Mouse (Mus musculus) adrenal gland (tissue): ENCODE data around the gene Mcm10.

Source experiments
- intact Hi-C: fragments of 180-260 bp; cut with DNase I; formaldehyde crosslinking; loops from one replicate; pipeline ENCODE4 v1.15.1; 2025
- long read RNA-seq, 2 experiments: library from polyadenylated mRNA; unstranded; transcript quantifications; one replicate each; pipeline ENCODE4 v2.0.0; 2020; ENCODE audit warnings: borderline replicate concordance in 1 of 2; ENCODE audit not compliant: insufficient replicate concordance in 1 of 2

Mcm10 gene
- long read RNA-seq, experiment 1, result 0 reads
- long read RNA-seq, experiment 2, result 0 reads

DNA sequence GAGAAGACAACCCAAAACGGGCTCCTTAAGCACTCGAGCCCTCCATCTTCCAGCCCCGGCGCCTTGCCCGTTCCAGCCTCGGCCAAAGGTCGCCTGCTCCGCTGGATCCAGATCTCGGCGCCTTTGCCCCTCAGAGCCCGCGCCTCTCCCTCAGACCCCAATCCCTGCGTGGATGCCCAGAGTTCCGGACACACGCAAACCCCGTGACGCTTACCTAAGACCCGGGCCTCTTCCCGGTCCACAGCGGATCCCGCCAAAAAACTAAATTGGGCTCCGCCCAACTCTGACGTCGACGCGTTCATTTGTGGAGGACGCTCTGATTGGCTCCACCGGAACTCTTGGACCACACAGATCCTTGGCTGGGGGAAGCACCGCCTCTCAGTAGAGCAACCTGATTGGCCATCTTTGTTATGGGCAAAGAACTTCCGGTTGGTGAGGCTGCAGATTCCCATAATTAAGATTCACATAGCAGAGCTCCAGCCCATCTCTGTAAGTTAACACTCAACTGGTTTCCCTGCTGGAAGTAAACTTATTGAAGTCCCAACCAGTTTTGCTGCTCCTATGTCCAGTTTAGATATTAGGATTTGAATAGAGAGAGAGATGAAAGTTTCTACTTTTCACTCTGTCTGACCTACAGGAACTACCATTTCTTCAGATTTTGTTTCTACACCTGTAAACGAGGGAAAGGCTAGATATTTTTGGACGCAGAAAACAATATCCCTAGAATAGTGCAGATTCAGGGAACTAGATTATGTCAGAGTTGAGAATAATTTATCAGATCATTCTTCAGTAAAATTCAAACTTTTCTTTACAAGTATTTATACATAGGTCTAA lies at the start of gene Mcm10:
Gene Mcm10 (minus strand): TSS at position 301 of the 834 bp plus-strand sequence.
- intact Hi-C loops, result no loop called here

DNA sequence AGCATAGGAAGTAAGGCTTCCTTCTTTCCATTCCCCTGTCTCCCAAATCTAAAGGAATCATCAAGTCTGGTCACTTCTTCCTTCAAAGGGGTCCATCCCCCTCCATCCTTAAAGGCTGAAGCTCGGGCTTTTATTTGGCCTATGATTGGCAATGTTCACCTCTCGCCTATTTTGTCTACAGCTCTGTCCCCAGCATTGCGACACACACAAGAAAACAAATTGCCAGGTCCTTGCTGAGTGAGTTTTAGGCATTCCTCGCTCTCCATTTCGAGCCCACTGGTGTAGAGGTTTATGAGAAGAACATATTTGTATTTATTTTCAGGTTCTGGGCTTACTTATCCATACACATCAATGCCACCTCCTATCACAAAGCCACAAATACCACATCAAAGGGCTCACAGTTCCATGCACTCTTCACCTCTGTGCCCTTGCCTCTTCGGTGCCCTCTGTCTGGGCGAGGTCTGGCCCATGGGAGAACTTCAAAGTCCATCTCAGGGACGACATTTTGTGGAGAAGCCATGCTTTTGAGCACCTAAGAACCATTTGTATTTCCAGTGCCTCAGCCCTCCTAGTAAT lies 48.6 kb upstream of the Mcm10 start:
- intact Hi-C loops, result no loop called here

DNA sequence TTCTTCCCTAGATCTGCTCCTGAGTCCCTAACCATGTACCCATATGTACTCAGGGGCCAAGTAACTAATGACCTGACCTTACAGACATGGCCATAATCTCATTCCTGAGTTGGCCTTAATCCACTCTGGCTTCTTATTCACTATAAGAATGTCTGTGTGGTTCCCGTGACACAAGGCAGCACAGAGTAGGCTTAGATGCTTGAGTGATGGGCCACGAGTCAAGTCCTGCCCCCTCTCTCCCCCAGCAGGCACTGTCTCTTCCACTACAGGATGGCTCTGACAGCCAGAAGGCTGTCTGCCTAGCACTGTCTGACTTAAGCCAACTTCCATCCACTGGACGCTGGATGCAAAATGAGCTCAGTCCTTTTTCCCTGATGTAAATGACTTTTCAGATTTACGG lies 47.4 kb upstream of the Mcm10 start:
- intact Hi-C loops, result no loop called here

DNA sequence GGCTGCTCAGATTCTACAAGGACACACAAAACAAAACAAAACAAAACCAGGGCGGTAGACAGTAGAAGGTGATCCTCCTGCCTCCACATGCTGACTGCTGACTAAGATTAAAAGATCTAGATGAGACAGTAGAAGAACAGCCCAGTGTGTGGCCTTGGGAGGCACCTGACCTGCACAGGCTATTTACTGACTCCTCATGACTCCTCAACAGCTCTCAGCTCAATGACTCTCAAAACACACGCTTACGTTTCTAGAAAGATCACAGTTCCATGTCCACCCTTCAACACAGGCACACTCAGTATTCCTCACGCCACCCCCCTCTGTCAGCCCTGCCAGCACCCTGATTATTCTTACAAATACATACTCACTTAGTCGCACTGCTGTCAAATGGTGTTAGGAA lies 45.8 kb upstream of the Mcm10 start:
- intact Hi-C loops, result no loop called here

DNA sequence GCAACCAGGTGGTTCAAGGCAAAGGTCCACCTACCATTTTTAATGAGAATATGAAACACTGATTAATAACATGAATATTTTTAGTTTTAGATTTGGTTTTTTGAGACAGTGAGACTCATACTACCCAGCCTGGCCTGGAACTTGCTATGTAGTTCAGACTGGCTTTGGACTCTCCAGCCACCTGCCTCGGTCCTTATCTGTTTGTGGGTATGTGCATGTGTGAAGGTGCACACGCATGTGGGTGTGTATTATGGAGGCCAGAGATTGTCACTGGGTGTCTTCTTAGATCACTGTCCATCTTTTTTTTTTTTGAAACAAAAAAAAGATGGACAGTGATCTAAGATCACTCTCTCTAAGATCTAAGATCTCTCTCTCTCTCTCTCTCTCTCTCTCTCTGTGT lies 38.0 kb upstream of the Mcm10 start:
- intact Hi-C loops, result no loop called here

DNA sequence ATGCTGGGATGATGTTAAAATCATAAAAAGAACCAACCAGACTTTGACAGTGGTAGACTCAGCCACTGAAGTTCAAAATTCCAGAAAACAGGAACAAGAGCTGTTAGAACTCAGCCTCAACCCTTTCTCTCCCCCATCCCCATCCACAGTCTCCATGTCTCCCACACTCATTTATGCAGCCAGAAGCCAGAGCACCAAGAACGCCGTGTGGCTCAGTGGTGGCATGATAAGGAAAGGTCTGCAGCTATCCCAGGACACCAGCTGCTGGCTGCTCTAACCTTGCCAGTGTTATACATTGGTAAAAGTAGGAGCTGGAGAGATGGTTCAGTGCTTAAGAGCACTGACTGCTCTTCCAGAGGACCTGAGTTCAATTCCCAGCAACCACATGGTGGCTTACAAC lies 34.4 kb upstream of the Mcm10 start:
- intact Hi-C loops, result no loop called here

DNA sequence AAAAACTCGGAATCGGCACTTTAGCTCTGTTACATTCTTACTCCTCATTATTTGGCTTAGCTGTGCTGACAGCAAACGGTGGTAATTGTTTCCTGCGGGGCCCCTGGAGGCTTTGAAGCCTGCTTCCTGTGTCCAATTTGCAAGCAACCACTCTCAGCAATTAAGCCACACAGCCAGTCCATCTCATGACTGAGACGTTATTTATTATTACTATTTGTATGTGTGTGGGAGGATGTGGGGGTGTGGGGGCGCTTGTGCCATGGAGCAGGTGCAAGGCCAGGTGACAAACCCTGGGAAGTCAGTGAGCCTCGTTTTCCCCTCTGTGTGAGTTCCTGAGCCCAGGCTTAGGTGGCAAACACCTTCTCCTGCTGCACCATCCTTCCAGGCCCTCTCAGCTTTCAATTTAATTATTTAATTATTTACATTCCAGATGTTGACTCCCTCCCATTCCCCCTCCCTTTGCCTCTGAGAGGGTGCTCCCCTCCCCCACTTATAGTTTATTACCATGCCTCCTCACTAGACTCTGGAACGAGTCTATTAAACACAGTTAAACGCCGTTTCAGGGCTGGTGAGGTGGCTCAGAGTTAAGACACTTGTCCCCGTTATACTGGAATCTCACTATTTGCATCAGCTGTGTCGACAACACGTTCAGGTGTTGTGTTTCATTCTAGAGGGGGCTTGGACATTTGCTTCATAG lies 32.8 kb upstream of the Mcm10 start:
- intact Hi-C loops, result no loop called here

DNA sequence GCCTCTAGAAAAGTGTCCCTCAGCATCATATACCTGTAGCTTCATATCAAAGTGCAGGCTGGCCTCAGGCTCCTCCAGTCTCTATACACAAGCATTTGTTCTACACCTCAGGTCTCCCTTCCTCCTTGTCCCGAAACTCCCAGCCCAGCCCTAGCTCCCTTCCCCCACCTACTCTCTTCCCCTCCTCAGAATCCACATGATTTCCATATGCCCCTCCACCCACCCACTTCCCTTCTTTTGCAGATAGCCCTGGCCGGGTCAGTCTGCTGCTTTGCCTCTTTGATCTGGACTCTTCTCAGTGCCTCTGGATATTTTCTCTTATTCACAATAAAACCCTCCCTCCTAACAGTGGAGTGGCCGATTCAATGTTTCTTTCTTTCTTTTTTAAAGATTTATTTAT lies 31.7 kb upstream of the Mcm10 start:
- intact Hi-C loops, result no loop called here

DNA sequence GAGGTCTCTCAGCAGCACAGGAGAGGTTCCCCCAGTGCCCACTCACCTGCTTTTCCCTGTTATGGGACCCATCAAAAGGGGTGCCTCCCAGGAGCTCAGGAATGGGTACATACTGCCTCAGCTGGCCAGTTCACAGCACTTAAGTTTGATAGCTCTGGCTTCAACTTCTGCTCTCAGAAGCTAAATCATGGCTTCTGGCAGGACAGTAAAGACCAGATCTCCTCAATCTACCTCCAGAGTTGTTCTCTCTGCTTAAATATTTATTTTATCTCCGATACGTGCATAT lies 30.8 kb upstream of the Mcm10 start:
- intact Hi-C loops, result no loop called here

DNA sequence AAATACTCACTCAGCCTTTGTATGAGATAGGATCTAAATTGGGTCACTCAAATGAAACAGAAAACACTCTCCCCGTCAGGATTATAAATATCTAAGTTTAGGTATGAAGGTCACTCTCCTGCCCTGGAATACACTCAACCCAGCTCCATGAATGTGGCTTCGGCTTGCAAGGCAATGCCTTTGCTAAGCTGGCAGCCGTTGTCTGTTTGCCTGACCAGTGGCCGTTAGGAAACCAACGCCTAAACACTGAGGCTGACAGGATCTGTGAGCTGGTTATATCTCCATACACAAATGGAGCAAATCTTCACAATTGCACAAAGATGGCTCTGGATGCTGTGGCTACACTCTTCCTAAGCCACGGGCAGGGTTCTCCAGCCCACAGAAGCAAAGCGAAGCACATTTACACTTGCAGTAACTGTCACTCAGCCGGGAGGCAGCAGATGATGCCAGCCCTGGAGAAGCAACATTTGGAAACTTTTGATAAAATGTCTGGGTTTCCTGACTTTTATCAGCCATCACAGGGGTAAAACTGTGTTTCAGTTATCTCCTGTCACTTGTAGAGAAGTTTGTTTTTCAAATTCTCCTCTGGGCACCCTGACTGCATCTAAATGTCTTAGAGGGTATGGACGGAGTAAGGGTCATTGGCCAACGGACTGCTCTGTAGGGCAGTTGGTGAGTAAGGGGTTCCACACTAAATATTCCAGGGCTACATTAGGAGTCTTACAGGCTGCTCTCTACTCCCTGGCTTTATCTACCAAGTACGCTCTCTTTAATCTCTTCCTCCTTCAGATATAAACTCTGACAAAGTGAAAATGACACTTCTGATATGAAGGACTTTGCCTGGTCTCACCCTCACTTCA lies 30.3 kb upstream of the Mcm10 start:
- intact Hi-C loops, result no loop called here

DNA sequence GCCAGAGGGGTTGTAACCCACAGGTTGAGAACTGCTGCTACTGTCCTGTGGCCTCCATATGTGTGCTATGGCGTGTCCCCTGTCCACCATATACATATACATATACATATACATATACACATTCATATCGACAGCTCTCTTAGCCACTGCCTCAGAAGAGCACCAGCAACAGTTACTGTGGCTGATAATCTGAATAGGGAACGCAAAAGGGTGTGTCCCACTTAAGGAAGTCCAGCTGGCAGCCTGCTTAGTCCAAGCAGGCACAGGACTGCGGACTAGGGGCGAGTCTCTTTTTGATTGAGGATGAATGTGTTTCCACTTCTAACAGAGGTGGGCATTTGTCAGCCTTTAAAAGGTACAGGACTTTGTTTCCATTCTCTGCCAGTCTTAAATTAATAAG lies 29.3 kb upstream of the Mcm10 start:
- intact Hi-C loops, result no loop called here

DNA sequence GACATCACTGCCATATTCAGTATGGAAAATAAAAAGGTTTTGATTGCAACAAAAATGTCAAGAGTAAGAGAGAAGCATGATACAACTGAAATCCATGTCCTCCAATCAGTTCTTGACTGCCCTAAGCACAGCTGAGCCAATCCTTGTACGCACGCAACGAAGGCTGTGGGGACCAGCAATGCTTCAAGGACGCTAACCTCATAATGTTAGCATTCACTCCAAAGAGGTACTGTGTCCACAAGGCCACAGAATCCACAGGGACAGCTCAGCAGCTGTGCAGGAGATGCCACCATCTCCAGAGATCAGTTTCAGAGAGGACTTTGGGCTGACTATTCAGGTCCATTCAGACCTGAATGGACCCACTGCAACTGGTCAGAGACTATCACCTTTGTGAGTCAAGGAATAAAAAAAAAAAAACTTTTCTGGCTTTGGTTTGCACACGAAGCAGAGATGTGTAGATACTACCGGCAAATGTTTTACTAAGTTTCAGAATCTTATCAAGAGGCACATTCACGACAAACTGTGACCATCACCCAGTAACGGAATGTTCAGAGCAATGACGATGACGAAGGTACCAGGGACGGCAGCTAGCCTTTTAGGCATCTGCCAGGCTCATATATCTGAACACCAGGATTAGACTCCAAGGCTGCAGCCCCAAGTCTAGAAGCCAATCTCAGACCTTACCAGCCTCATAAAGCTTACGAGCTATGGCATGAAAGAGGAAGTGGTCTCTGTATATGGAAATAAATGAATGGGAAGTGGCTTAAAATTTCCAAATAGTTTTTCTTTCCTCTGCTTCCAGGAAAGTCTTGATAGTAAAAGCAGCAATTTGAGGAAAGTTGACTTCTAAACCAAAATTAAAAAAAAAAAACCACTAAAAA lies 27.9 kb upstream of the Mcm10 start:
- intact Hi-C loops, result no loop called here

DNA sequence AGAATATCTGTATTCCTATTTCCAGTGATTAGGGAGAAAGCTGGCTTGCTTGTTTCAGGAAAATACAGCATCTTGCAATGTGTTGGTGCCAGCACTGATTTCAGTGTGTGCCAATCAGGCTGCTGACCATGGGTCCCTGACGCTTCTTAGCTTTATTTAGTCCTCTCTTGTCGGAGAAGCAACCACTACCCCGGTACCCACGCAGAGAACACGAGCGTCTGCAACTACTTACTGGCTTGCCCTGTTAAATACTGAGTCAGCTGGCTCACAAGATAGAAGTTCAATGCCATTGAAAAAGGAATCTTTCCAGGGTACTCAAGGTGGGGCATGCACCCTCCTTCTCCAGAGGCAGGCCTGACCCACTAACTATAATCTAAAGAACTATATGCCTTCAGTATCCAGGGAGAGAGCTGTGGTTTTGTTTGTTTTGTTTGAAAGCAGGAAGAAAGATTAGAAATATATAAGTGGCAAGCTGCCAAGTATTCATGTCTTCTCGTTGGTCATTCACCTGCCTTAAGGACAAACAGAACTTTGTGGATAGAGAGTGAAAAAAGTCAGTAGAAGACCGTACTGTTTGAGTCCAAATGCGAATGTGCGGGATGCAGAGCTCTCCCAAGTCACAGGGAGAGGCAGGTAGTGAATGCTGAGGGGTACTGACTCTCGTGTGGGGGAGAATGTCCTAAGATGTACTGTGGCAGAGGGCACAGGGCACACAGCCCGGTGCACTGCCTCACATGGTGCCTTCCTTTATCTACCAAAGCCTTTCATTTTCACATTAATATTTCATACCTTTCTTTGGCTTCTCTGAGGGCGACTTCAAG lies 27.0 kb upstream of the Mcm10 start:
- intact Hi-C loops, result no loop called here

DNA sequence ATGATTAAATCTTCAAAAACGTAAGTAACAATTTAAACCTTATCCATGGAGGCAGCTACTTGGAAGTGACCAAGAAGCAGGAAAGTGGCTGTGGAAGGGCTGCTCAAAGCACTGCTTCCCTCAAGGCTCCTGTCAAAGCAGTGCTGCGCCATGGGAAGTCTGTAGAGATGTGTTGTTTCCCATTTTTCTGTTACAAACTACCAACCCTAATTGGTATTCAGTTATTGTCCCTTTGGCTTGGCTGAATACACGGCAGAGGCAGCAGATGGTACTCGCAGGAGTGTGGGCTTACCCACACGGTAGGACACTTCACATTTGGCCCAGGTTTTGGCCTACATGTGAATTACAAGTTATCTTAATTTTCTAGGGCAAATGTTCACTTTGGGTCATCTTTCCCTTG lies 25.7 kb upstream of the Mcm10 start:
- intact Hi-C loops, result no loop called here

DNA sequence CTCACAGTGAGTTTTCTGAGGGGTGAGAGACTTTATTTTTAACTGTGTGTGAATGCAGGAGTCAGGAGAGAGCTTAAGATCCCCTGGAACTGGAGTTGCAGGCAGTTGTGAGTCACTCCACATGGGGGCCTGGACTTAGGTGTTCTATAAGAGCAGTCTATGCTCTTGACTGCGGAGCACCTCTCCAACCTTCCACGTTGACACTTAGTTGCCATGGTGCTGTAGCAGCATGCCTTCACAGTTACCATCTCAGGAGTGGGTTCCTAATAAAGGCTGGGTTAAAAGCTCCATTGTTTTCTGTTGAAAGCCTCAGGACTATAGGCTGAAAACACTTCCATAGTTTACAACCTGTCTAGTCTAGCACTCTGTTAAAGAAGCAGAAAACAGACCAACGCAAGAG lies 24.8 kb upstream of the Mcm10 start:
- intact Hi-C loops, result no loop called here

DNA sequence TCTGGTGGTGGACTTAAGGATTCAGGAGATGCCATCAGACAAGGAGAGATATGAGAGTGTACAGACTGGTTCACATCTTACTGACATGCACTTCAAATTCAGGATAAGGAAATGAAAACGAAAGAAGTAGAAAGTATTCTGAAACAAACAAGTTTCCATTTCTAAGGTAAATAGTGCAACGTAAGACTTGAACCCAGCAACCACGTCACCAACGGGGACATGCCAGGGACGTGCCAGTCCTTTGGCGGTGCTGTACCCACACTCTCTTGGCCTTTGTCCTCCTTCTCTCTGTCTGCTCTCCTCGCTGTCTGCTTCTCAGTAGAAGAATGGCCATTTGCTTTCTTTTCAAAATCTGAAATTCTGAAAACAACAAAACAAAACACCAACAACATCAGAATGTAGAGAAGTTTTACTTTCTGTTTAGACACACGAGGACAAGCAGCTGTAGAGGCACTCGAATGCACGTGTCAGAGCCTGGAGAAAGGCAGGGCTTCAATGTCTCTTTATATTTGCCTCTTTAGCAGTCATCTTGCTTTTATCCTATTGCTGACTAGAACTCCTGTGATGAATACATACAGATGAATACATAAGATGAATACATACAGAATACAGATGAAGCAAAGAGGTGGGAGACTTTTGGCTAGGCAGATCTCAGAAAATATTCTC lies 24.0 kb upstream of the Mcm10 start:
- intact Hi-C loops, result no loop called here

DNA sequence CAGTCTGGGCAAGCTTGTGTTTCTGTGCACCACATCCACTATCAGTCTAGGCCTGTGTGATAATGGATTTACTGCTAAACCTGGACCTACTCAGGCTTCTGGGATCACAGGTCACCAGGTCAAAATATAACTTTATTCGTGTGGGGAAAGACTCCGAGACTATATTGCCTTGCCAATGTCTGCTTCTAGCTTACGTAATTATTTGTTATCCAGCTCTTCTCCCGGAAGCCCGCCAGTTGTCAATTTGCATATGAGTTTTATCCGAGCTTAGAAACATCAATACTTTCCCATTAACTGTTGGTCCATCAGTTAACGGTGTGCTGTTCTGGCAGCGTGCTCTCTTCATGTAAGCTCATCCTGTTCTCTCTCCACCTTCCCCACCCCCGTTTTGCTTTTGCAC lies 22.6 kb upstream of the Mcm10 start:
- intact Hi-C loops, result no loop called here

DNA sequence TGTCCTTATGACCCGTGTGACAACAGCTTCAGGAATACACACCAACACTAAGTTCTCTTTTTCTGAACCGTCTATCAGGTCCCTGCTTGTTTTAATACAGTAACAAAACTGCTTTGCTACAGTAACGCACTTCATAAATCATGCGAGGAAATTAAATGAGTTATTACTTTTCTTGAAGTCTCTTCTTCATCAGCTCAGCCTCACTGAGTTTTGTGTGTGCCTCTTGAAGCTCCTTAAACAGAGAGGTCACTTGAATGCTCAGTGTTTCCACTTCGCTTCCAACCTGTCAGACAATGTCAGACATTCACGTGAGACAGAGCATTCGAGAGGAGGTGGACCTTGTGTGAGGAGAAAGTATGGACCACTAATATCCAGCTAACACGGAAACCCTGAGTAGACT lies 22.2 kb upstream of the Mcm10 start:
- intact Hi-C loops, result no loop called here
